Mouse (Mus musculus) bone marrow macrophage, adult 2 months (primary cell): ENCODE measurements at regions not wholly inside any gene's neighbourhood (a gene's known extent, or its start where the extent isn't known, plus 50 kb on each side); places are given as distances from the start of the nearest gene placed in this dataset.

Experiments used
- CTCF ChIP-seq: IDR thresholded peaks from 2 replicates; pipeline ENCODE4 v1.5.1; 2012; ENCODE audit warnings: low read depth, mild to moderate bottlenecking, low read length, moderate library complexity
- POLR2A ChIP-seq: IDR thresholded peaks from 2 replicates; pipeline ENCODE4 v1.6.1; 2012; ENCODE audit warnings: mild to moderate bottlenecking, low read depth, low read length, borderline replicate concordance

- TF ChIP-seq POLR2A (no peak), CTCF (no peak)
Measured at GRCm38 (mm10) chr10:119135489-119135924, 104.3 kb downstream of the Cand1 start.
